Mouse (Mus musculus) intestine, embryonic 15.5 days (tissue): ENCODE measurements at regions not wholly inside any gene's neighbourhood (a gene's known extent, or its start where the extent isn't known, plus 50 kb on each side); places are given as distances from the start of the nearest gene placed in this dataset.

Experiments used
- ATAC-seq: fragments of 200-750 bp; cut with Nextera tagmentation; 2 replicates; pipeline ENCODE4 v1.8.0; 2017; ENCODE audit warnings: moderate TSS enrichment, moderate library complexity
- H3K27ac ChIP-seq: fragments of 300-500 bp; sonication (generic); 2 replicates; pipeline ENCODE4 v1.5.1; 2015; ENCODE audit warnings: mild to moderate bottlenecking, inconsistent platforms
- H3K27me3 ChIP-seq: fragments of 300-500 bp; sonication (generic); replicated peaks from 2 replicates; pipeline ENCODE4 v1.6.1; 2015; ENCODE audit warnings: inconsistent platforms
- H3K36me3 ChIP-seq: fragments of 300-500 bp; sonication (generic); 2 replicates; pipeline ENCODE4 v1.6.1; 2015; ENCODE audit warnings: inconsistent platforms
- H3K4me1 ChIP-seq: fragments of 300-500 bp; sonication (generic); replicated peaks from 2 replicates; pipeline ENCODE4 v1.6.1; 2015; ENCODE audit warnings: inconsistent platforms
- H3K4me2 ChIP-seq: fragments of 300-500 bp; sonication (generic); replicated peaks from 2 replicates; pipeline ENCODE4 v1.6.1; 2015; ENCODE audit warnings: mild to moderate bottlenecking, inconsistent platforms
- H3K4me3 ChIP-seq: fragments of 300-500 bp; sonication (generic); replicated peaks from 2 replicates; pipeline ENCODE4 v1.5.1; 2015; ENCODE audit warnings: inconsistent platforms
- H3K9ac ChIP-seq: fragments of 300-500 bp; sonication (generic); 2 replicates; pipeline ENCODE4 v1.6.1; 2015; ENCODE audit warnings: inconsistent platforms
- H3K9me3 ChIP-seq: fragments of 300-500 bp; sonication (generic); 2 replicates; pipeline ENCODE4 v1.6.1; 2016; ENCODE audit warnings: inconsistent platforms
- WGBS: fragments of 180-500 bp; shearing (Covaris S2); methylation state at CpG from one replicate; pipeline ENCODE4 v1.1.7; 2015; 5-methylcytosine and 5-hydroxymethylcytosine counted together

DNA sequence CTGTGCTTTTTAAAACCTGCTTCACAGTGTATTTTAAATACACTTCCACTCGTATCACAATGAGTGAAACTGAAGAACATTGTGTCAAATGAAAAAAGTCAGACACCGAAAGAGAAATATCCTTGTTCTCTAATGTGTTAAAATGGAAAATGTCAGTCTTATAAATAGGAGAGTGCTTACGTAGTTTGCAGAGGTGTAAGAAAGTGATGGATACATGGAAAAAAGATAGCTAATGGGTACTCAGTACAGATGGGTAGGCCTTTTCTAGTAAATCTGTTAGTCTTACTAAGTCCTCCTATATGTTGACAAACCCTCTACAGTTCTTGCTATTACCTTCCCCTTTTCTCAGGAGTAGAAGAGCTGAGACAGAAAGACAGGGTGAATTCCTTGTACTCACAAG is 706.2 kb downstream of the Efnb2 start:
- WGBS: 89% methylated on average over 3 of the region's 3 CpGs
- no peaks in the 10 kb centered on the region for H3K27me3 ChIP-seq
- no peak overlapping the region for H3K4me2 ChIP-seq
- no peaks in the 10 kb centered on the region for H3K36me3 ChIP-seq
- H3K4me3 ChIP-seq: no peak overlapping the region
- H3K9me3 ChIP-seq: no peaks in the 10 kb centered on the region
- H3K4me1 ChIP-seq: no peaks in the 10 kb centered on the region
- H3K9ac ChIP-seq: no peak overlapping the region
- no peak for ATAC-seq
- no peak overlapping the region for H3K27ac ChIP-seq

GRCm38 (mm10) chr8:7945966-7946775 is 714.9 kb downstream of the Efnb2 start:
- Histone ChIP-seq H3K9me3 (no peaks in the 10 kb centered on the region), H3K4me3 (no peak overlapping the region), H3K9ac (no peak overlapping the region), H3K27me3 (no peaks in the 10 kb centered on the region), H3K27ac (no peak overlapping the region), H3K4me2 (no peak overlapping the region), H3K36me3 (no peaks in the 10 kb centered on the region), H3K4me1 (no peaks in the 10 kb centered on the region)
- 89% methylated on average over 10 of the region's 10 CpGs for WGBS
- ATAC-seq: no peak

GRCm38 (mm10) chr8:7936596-7936995 is 724.4 kb downstream of the Efnb2 start:
- peak; percentile 94 for ATAC-seq
- Histone ChIP-seq H3K4me2 (no peak overlapping the region), H3K4me3 (no peak overlapping the region), H3K27ac (no peak overlapping the region), H3K27me3 (no peaks in the 10 kb centered on the region), H3K36me3 (no peaks in the 10 kb centered on the region), H3K4me1 (no peaks in the 10 kb centered on the region), H3K9me3 (no peaks in the 10 kb centered on the region), H3K9ac (no peak overlapping the region)
- 60% methylated on average over 2 of the region's 2 CpGs for WGBS

GRCm38 (mm10) chr8:7919416-7919815 is 741.6 kb downstream of the Efnb2 start:
- no peaks in the 10 kb centered on the region for H3K36me3 ChIP-seq
- no peaks in the 10 kb centered on the region for H3K27me3 ChIP-seq
- no peak overlapping the region for H3K4me3 ChIP-seq
- WGBS: 57% methylated on average over 8 of the region's 8 CpGs
- no peak for ATAC-seq
- H3K9me3 ChIP-seq: no peaks in the 10 kb centered on the region
- no peaks in the 10 kb centered on the region for H3K4me1 ChIP-seq
- no peak overlapping the region for H3K9ac ChIP-seq
- H3K4me2 ChIP-seq: no peak overlapping the region
- H3K27ac ChIP-seq: no peak overlapping the region

GRCm38 (mm10) chr8:7894338-7894737 is 766.7 kb downstream of the Efnb2 start:
- H3K4me1 ChIP-seq: no peaks in the 10 kb centered on the region
- H3K27me3 ChIP-seq: no peaks in the 10 kb centered on the region
- no peaks in the 10 kb centered on the region for H3K9me3 ChIP-seq
- H3K36me3 ChIP-seq: no peaks in the 10 kb centered on the region
- ATAC-seq: no peak
- no peak overlapping the region for H3K27ac ChIP-seq
- H3K4me3 ChIP-seq: no peak overlapping the region
- 69% methylated on average over 3 of the region's 3 CpGs for WGBS
- H3K4me2 ChIP-seq: no peak overlapping the region
- no peak overlapping the region for H3K9ac ChIP-seq

GRCm38 (mm10) chr8:7853169-7853568 is 807.9 kb downstream of the Efnb2 start:
- ATAC-seq: no peak
- 89% methylated on average over 1 of the region's 1 CpGs for WGBS
- Histone ChIP-seq H3K27ac (no peak overlapping the region), H3K4me1 (no peaks in the 10 kb centered on the region), H3K9ac (no peak overlapping the region), H3K36me3 (no peaks in the 10 kb centered on the region), H3K4me3 (no peak overlapping the region), H3K9me3 (no peaks in the 10 kb centered on the region), H3K27me3 (no peaks in the 10 kb centered on the region), H3K4me2 (no peak overlapping the region)

DNA sequence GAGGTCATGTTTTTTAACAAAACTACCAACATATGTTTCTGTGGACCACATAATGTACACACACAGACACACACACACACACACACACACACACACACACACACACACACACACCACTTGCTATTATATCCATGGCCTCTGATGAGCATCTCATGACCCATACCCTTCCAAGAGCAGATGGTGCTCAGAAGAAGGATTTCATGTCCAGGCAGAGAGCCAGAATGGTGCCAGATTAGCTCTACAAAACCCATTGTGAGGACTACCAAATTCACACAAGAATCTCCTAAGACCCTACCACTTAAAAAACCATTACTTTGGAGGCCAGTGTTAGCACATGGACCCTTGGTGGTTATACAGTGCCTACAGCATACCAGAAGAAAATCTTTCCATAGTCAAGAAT is 810.5 kb downstream of the Efnb2 start:
- Histone ChIP-seq H3K9ac (no peak overlapping the region), H3K4me2 (no peak overlapping the region), H3K27ac (no peak overlapping the region), H3K4me1 (no peaks in the 10 kb centered on the region), H3K27me3 (no peaks in the 10 kb centered on the region), H3K9me3 (no peaks in the 10 kb centered on the region), H3K4me3 (no peak overlapping the region), H3K36me3 (no peaks in the 10 kb centered on the region)
- ATAC-seq: no peak

DNA sequence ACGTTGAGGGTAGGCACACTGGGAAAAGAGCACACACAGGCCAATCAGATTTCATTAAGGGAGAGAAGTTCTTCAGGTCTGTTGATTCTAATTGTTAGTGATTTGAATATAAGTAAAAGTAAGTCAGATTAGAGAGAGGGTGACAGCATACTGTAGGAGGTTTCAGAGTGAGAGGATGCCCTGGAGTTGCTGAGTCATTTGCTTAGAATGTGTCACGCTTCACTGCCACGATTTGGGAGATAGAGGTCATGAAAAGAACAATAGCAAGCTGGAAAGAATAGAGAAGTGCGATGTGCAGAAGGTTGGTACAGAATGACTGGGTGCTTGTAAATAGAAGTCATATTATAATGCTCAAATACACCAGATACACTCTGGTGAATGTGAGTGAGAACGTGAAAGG is 829.1 kb downstream of the Efnb2 start:
- Histone ChIP-seq H3K27me3 (no peaks in the 10 kb centered on the region), H3K4me2 (no peak overlapping the region), H3K9me3 (no peaks in the 10 kb centered on the region), H3K27ac (no peak overlapping the region), H3K4me1 (no peaks in the 10 kb centered on the region), H3K9ac (no peak overlapping the region), H3K36me3 (no peaks in the 10 kb centered on the region), H3K4me3 (no peak overlapping the region)
- WGBS: 77% methylated on average over 5 of the region's 5 CpGs
- ATAC-seq: no peak

- Histone ChIP-seq H3K27ac (no peak overlapping the region), H3K9me3 (no peaks in the 10 kb centered on the region), H3K27me3 (no peaks in the 10 kb centered on the region), H3K36me3 (no peaks in the 10 kb centered on the region), H3K4me3 (no peak overlapping the region), H3K9ac (no peak overlapping the region), H3K4me2 (no peak overlapping the region), H3K4me1 (no peaks in the 10 kb centered on the region)
- WGBS: 63% methylated on average over 1 of the region's 1 CpGs
- no peak for ATAC-seq
Measured at GRCm38 (mm10) chr8:7827811-7828210, 833.2 kb downstream of the Efnb2 start.

DNA sequence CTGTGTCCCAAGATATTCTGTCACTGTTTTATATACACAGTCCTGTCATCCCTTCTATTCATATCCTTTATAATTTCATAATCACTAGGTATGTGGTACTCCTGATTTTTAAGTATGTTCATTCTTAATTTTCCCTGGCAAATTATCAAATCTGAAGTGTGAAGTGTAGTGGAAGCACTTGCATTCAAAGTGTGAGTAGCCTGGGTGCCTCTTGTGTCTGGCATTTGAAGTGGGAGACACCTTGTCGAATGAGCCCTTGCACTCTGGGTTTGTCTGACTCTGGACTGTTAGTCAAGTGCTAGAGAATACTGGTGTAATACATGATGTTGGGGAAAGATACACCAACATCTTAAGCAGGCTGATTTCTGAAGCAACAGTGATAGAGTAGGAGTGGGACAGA is 852.6 kb downstream of the Efnb2 start:
- Histone ChIP-seq H3K27ac (no peak overlapping the region), H3K9ac (no peak overlapping the region), H3K4me2 (no peak overlapping the region), H3K36me3 (no peaks in the 10 kb centered on the region), H3K27me3 (no peaks in the 10 kb centered on the region), H3K4me3 (no peak overlapping the region), H3K9me3 (no peaks in the 10 kb centered on the region), H3K4me1 (no peaks in the 10 kb centered on the region)
- no peak for ATAC-seq
- WGBS: 92% methylated on average over 1 of the region's 1 CpGs

- 67% methylated on average over 3 of the region's 3 CpGs for WGBS
- no peak for ATAC-seq
Measured at GRCm38 (mm10) chr8:7799221-7799620, 861.8 kb downstream of the Efnb2 start.

DNA sequence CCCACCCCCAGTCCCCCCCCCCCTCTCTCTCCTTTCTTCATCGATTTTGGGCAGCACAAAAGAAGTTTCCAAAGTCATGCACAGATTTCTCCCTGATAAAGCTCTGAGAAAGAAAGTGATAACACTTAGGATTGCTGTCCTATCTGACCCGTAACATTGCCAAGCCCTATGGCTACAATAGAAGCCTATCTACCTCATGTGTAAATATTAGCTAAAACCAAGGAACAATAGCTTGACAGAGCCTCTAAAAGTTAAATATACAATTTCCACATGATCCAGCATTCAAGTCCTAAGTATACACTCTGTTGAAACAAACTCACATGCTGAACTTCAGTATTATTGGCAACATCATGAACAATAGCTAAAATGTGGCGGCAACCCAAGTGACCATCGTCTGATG is 864.9 kb downstream of the Efnb2 start:
- Histone ChIP-seq H3K4me2 (no peak overlapping the region), H3K4me3 (no peak overlapping the region), H3K27ac (no peak overlapping the region), H3K4me1 (no peaks in the 10 kb centered on the region), H3K36me3 (no peaks in the 10 kb centered on the region), H3K9ac (no peak overlapping the region), H3K9me3 (no peaks in the 10 kb centered on the region), H3K27me3 (no peaks in the 10 kb centered on the region)
- ATAC-seq: no peak
- 74% methylated on average over 4 of the region's 4 CpGs for WGBS

More at GRCm38 (mm10) chr8:7799221-7799620, 861.8 kb downstream of the Efnb2 start:
- Histone ChIP-seq H3K27me3 (no peaks in the 10 kb centered on the region), H3K4me2 (no peak overlapping the region), H3K27ac (no peak overlapping the region), H3K9me3 (no peaks in the 10 kb centered on the region), H3K9ac (no peak overlapping the region), H3K4me1 (no peaks in the 10 kb centered on the region), H3K4me3 (no peak overlapping the region), H3K36me3 (no peaks in the 10 kb centered on the region)

DNA sequence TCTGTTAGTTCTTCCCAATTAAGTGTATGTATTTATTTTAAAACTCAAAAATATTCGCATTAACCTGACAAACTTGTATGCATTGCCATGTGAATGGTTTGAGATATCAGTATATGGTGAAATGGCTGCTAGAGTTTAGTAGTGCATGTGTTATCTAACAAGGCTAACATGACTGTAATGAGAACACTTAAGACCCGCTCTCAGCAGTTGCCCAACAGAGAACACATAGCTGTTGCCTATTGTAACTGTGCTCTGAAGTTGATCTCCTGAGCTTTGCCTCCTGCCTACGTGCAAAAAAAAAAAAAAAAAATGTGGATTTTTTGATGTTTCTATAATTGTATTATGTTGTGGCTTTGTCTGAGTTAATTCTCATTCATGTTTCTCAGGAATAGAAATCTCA is 897.2 kb downstream of the Efnb2 start:
- no peaks in the 10 kb centered on the region for H3K36me3 ChIP-seq
- H3K4me2 ChIP-seq: no peak overlapping the region
- whole genome bisulfite sequencing: 86% methylated on average over 3 of the region's 3 CpGs
- no peak overlapping the region for H3K9ac ChIP-seq
- no peak overlapping the region for H3K27ac ChIP-seq
- no peaks in the 10 kb centered on the region for H3K9me3 ChIP-seq
- ATAC-seq: no peak
- no peaks in the 10 kb centered on the region for H3K27me3 ChIP-seq
- H3K4me3 ChIP-seq: no peak overlapping the region
- H3K4me1 ChIP-seq: no peaks in the 10 kb centered on the region
